ENCODE assay signal across 10 mouse cellular contexts in genomic region chr10:80464381-80465035, GRCm38 (mm10). TPM values are rescaled to one million over a fixed set of nuclear protein-coding genes. Genes with fewer than 3 reads are reported as not detected.
A peak's percentile ranks its signal among the peaks of the same experiment; 100 is the strongest.
DNase-seq lines count a peak whose midpoint lies in the region; ATAC-seq and TF ChIP-seq lines count a peak whose summit lies in the region.
"Had no signal": no experiment of that assay in that cellular context is flagged by ENCODE, and none has a peak within 500 bp of the region (broad histone marks: within the 10 kb centered on the region; RNA-seq: fewer than 3 reads in every experiment).

No protein-coding gene starts in this region.

- no peak for ATAC-seq in hindbrain, embryonic 11.5 days (ENCODE audit: low FRiP score)
- no peak for ATAC-seq in limb, embryonic 14.5 days (ENCODE audit: low FRiP score, low read depth)
- no peak for ATAC-seq in megakaryocyte, adult 5-6 weeks (ENCODE audit: poor library complexity, severe bottlenecking)

- H3K4me1 ChIP-seq in E14TG2a.4 (replicated peaks; ENCODE audit: low read depth, low read length) = peaks cover 38% of the 10 kb centered on the region
- H3K4me1 ChIP-seq in hindbrain, embryonic 11.5 days (replicated peaks; ENCODE audit: control insufficient read depth, insufficient read depth, low read length) = 0 out of 2 replicates have a peak, but pooled peaks cover 3% of the 10 kb centered on the region
- no peaks in the 10 kb centered on the region; the same call in 1 of the 2 replicates for H3K4me1 ChIP-seq in limb, embryonic 14.5 days (ENCODE audit: control insufficient read depth, insufficient read depth, low read length)

- peak; percentile 54 for DNase-seq in embryo, embryonic 11 days
- peak; percentile 36 for DNase-seq in hindbrain, embryonic 11.5 days (ENCODE audit: low spot score)
- no peak for DNase-seq in limb, embryonic 14.5 days (ENCODE audit: low spot score)
- no peak for DNase-seq in layer of hippocampus, adult 18-20 months (ENCODE audit: low spot score in 2 of 2)
- DNase-seq in left cerebral cortex, postnatal 14 days (ENCODE audit: low spot score in 2 of 2) = no peak
- no peak for DNase-seq in urinary bladder, postnatal 10 days (ENCODE audit: low spot score)

- H3K4me3 ChIP-seq in E14TG2a.4 (replicated peaks; ENCODE audit: low read length) = peak overlapping the region; percentile 62
- H3K4me3 ChIP-seq in hindbrain, embryonic 11.5 days (ENCODE audit: low read depth, low read length) = no peak overlapping the region
- no peak overlapping the region for H3K4me3 ChIP-seq in limb, embryonic 14.5 days (replicated peaks; ENCODE audit: low read length)

- H3K27me3 ChIP-seq in E14TG2a.4 (ENCODE audit: insufficient read depth, low read length) = peaks cover 53% of the 10 kb centered on the region
- H3K27me3 ChIP-seq in hindbrain, embryonic 11.5 days (ENCODE audit: control insufficient read depth, insufficient read depth, low read length) = no peaks in the 10 kb centered on the region; the same call in 1 of the 2 replicates
- H3K27me3 ChIP-seq in limb, embryonic 14.5 days (ENCODE audit: control insufficient read depth, insufficient read depth, low read length) = 0 out of 2 replicates have a peak, but pooled peaks cover 6% of the 10 kb centered on the region

- no peaks in the 10 kb centered on the region for H3K9me3 ChIP-seq in E14TG2a.4 (ENCODE audit: low read length)
- H3K9me3 ChIP-seq in hindbrain, embryonic 11.5 days (ENCODE audit: control insufficient read depth, low read length) = no peaks in the 10 kb centered on the region
- no peaks in the 10 kb centered on the region for H3K9me3 ChIP-seq in limb, embryonic 14.5 days (ENCODE audit: control insufficient read depth, low read length)

- H3K27ac ChIP-seq in hindbrain, embryonic 11.5 days (ENCODE audit: low read depth, low read length) = no peak overlapping the region
- no peak overlapping the region for H3K27ac ChIP-seq in limb, embryonic 14.5 days (replicated peaks; ENCODE audit: low read depth, low read length)

- WGBS in hindbrain, embryonic 11.5 days = 7% methylated on average over 19 of the region's 19 CpGs
- WGBS in limb, embryonic 14.5 days = 4% methylated on average over 18 of the region's 19 CpGs

- no peaks in the 10 kb centered on the region for H3K36me3 ChIP-seq in E14TG2a.4 (ENCODE audit: insufficient read depth, low read length)
- H3K36me3 ChIP-seq in hindbrain, embryonic 11.5 days (ENCODE audit: control insufficient read depth, insufficient read depth, low read length) = no peaks in the 10 kb centered on the region
- no peaks in the 10 kb centered on the region for H3K36me3 ChIP-seq in limb, embryonic 14.5 days (ENCODE audit: control insufficient read depth, insufficient read depth, low read length)

- TF ChIP-seq CTCF in E14TG2a.4 (conservative IDR thresholded peaks at IDR 0.05; ENCODE audit: low read length) = no peak

- intact Hi-C loops in left cerebral cortex, postnatal 14 days (cut with DNase I) = no loop called here

- peak overlapping the region; percentile 34; the same call in 1 of the 2 replicates for H3K9ac ChIP-seq in hindbrain, embryonic 11.5 days (ENCODE audit: low read depth, low read length)
- no peak overlapping the region for H3K9ac ChIP-seq in limb, embryonic 14.5 days (ENCODE audit: low read depth, low read length, severe bottlenecking)

- peak overlapping the region; percentile 19 for H3K4me2 ChIP-seq in hindbrain, embryonic 11.5 days (replicated peaks; ENCODE audit: low read depth, low read length)
- H3K4me2 ChIP-seq in limb, embryonic 14.5 days (replicated peaks; ENCODE audit: low read depth, low read length, severe bottlenecking) = peak overlapping the region; percentile 24; the same call in 1 of the 2 replicates

- TF ChIP-seq POLR2A in limb, embryonic 14.5 days (IDR thresholded peaks at IDR 0.05; ENCODE audit: borderline replicate concordance, extremely low read depth, insufficient read depth, insufficient read length) = no peak

RNA-seq across cellular contexts. Expression of gene Onecut3, which starts 30.1 kb away (rescaled TPM):
- polyA plus RNA-seq in hindbrain, embryonic 11.5 days (2014; fragmentation: Nextera tagmentation; extraction: Ambion mirVana) = 2.1 and 3.5 TPM in 2 replicates
- polyA plus RNA-seq in limb, embryonic 14.5 days (2012; rRNA removed) = 0.01 TPM in 2 replicates
- polyA plus RNA-seq in limb, embryonic 14.5 days (2014; fragmentation: Nextera tagmentation; extraction: Ambion mirVana) = not detected in 2 replicates
- total RNA-seq in megakaryocyte, adult 5-6 weeks (2015) = not detected in 2 replicates
- not detected in 2 replicates for total RNA-seq in megakaryocyte, adult 5-6 weeks (2017)
- total RNA-seq in layer of hippocampus, adult 18-20 months (2021) = under 1 TPM in 1 of 2 experiments, not detected in 1; 0.07 TPM
- total RNA-seq in left cerebral cortex, postnatal 14 days (2021) = not detected
- total RNA-seq: layer of hippocampus, postnatal 25 days had no signal
- polyA plus RNA-seq: cortical plate, adult 2 months had no signal

RNA-seq across cellular contexts. Expression of gene Tcf3, which starts 31.1 kb away (rescaled TPM):
- 110 and 130 TPM in 2 replicates for polyA plus RNA-seq in hindbrain, embryonic 11.5 days (2014; fragmentation: Nextera tagmentation; extraction: Ambion mirVana)
- polyA plus RNA-seq in limb, embryonic 14.5 days (2012; rRNA removed) = 191 and 260 TPM in 2 replicates
- 129 and 147 TPM in 2 replicates for polyA plus RNA-seq in limb, embryonic 14.5 days (2014; fragmentation: Nextera tagmentation; extraction: Ambion mirVana)
- total RNA-seq in megakaryocyte, adult 5-6 weeks (2015) = 17.2 and 20.3 TPM in 2 replicates
- total RNA-seq in megakaryocyte, adult 5-6 weeks (2017) = 22.4 and 24.2 TPM in 2 replicates
- total RNA-seq in layer of hippocampus, adult 18-20 months (2021) = 10 to 100 TPM; 27.1 to 27.3 TPM
- 10 to 100 TPM; 26.6 to 29.1 TPM for total RNA-seq in left cerebral cortex, postnatal 14 days (2021)

RNA-seq across cellular contexts. Expression of gene Uqcr11, which starts 57.9 kb away (rescaled TPM):
- polyA plus RNA-seq in hindbrain, embryonic 11.5 days (2014; fragmentation: Nextera tagmentation; extraction: Ambion mirVana) = 466 and 480 TPM in 2 replicates
- polyA plus RNA-seq in limb, embryonic 14.5 days (2012; rRNA removed) = 572 and 718 TPM in 2 replicates
- 617 and 707 TPM in 2 replicates for polyA plus RNA-seq in limb, embryonic 14.5 days (2014; fragmentation: Nextera tagmentation; extraction: Ambion mirVana)
- 107 and 108 TPM in 2 replicates for total RNA-seq in megakaryocyte, adult 5-6 weeks (2015)
- total RNA-seq in megakaryocyte, adult 5-6 weeks (2017) = 122 and 129 TPM in 2 replicates
- total RNA-seq in layer of hippocampus, adult 18-20 months (2021) = 100 to 1,000 TPM; 410 to 413 TPM
- 100 to 1,000 TPM; 587 to 604 TPM for total RNA-seq in left cerebral cortex, postnatal 14 days (2021)

Comparison
In these comparisons a context has a peak if more than half of its experiments do, and no peak if none do; other contexts are left out.
1. DNase-seq: peak in embryo, embryonic 11 days (single experiment) and hindbrain, embryonic 11.5 days (single experiment); none in limb, embryonic 14.5 days (single experiment), layer of hippocampus, adult 18-20 months (0 of 2), left cerebral cortex, postnatal 14 days (0 of 2) and urinary bladder, postnatal 10 days (single experiment).